In genomic region chr8:95434233-95434632, GRCm38 (mm10) we compare ENCODE assay signal across 8 mouse cellular contexts. TPM values are rescaled to one million over a fixed set of nuclear protein-coding genes. Genes with fewer than 3 reads are reported as not detected.
DNase-seq lines count a peak whose midpoint lies in the region; ATAC-seq and TF ChIP-seq lines count a peak whose summit lies in the region.

No protein-coding gene starts in this region.

- H3K4me3 ChIP-seq in embryonic fibroblast, embryonic 13.5 days (ENCODE audit: insufficient read depth, low read length): peak overlapping the region; percentile 86
- peak overlapping the region; percentile 94 for H3K4me3 ChIP-seq in intestine, embryonic 16.5 days (ENCODE audit: low read length)
- H3K4me3 ChIP-seq in liver, embryonic 16.5 days (ENCODE audit: low read depth, low read length): peak overlapping the region; percentile 96
- H3K4me3 ChIP-seq in stomach, embryonic 16.5 days (replicated peaks; ENCODE audit: low read length): peak overlapping the region; percentile 97

- peaks cover 8% of the 10 kb centered on the region for H3K4me1 ChIP-seq in embryonic fibroblast, embryonic 13.5 days (ENCODE audit: control insufficient read depth, insufficient read depth, low read length)
- peaks cover 33% of the 10 kb centered on the region for H3K4me1 ChIP-seq in intestine, embryonic 16.5 days (ENCODE audit: control insufficient read depth, insufficient read depth, low read length)
- peaks cover 20% of the 10 kb centered on the region for H3K4me1 ChIP-seq in liver, embryonic 16.5 days (ENCODE audit: control insufficient read depth, low read depth, low read length)
- H3K4me1 ChIP-seq in stomach, embryonic 16.5 days (ENCODE audit: control insufficient read depth, insufficient read depth, low read length): peaks cover 35% of the 10 kb centered on the region

- H3K9me3 ChIP-seq in intestine, embryonic 16.5 days (ENCODE audit: control insufficient read depth, low read length): no peaks in the 10 kb centered on the region
- no peaks in the 10 kb centered on the region for H3K9me3 ChIP-seq in liver, embryonic 16.5 days (replicated peaks; ENCODE audit: control insufficient read depth, low read length)
- H3K9me3 ChIP-seq in stomach, embryonic 16.5 days (replicated peaks; ENCODE audit: control insufficient read depth, low read length): no peaks in the 10 kb centered on the region

- no peaks in the 10 kb centered on the region for H3K36me3 ChIP-seq in intestine, embryonic 16.5 days (ENCODE audit: control insufficient read depth, insufficient read depth, low read length)
- no peaks in the 10 kb centered on the region for H3K36me3 ChIP-seq in liver, embryonic 16.5 days (ENCODE audit: control insufficient read depth, insufficient read depth)
- no peaks in the 10 kb centered on the region for H3K36me3 ChIP-seq in stomach, embryonic 16.5 days (ENCODE audit: control insufficient read depth, insufficient read depth, low read length)

- peak overlapping the region; percentile 85 for H3K9ac ChIP-seq in intestine, embryonic 16.5 days (ENCODE audit: low read depth, low read length)
- H3K9ac ChIP-seq in liver, embryonic 16.5 days (ENCODE audit: low read depth, low read length): peak overlapping the region; percentile 88
- peak overlapping the region; percentile 97 for H3K9ac ChIP-seq in stomach, embryonic 16.5 days (ENCODE audit: low read length)

- TF ChIP-seq POLR2A in embryonic fibroblast, embryonic 13.5 days (IDR thresholded peaks at IDR 0.05; ENCODE audit: low read depth, low read length): no peak

- DNase-seq in kidney, adult 8-10 months: peak; percentile 43
- no peak for DNase-seq in kidney, adult 11 months
- peak; percentile 57 for DNase-seq in MN1 (ENCODE audit: low spot score)

- ATAC-seq in intestine, embryonic 16.5 days: no peak; the same call in 1 of the 2 replicates
- ATAC-seq in liver, embryonic 16.5 days (ENCODE audit: low read depth): peak; percentile 35
- peak; percentile 20 for ATAC-seq in stomach, embryonic 16.5 days (ENCODE audit: insufficient read depth, low FRiP score)
- ATAC-seq in activated CD4-positive, CD25-positive, alpha-beta regulatory T cell, adult 4 months: no peak

- TF ChIP-seq CTCF in embryonic fibroblast, embryonic 13.5 days (IDR thresholded peaks at IDR 0.05; ENCODE audit: borderline replicate concordance, insufficient read depth, low read length): no peak

- H3K4me2 ChIP-seq in intestine, embryonic 16.5 days (ENCODE audit: low read depth, low read length): peak overlapping the region; percentile 79
- peak overlapping the region; percentile 74 for H3K4me2 ChIP-seq in liver, embryonic 16.5 days (ENCODE audit: low read depth, low read length)
- H3K4me2 ChIP-seq in stomach, embryonic 16.5 days (ENCODE audit: low read depth, low read length): peak overlapping the region; percentile 77

- under 1% methylated on average over 25 of the region's 25 CpGs for WGBS in intestine, embryonic 16.5 days
- under 1% methylated on average over 25 of the region's 25 CpGs for WGBS in liver, embryonic 16.5 days (ENCODE audit: insufficient replicate concordance)
- WGBS in stomach, embryonic 16.5 days: under 1% methylated on average over 25 of the region's 25 CpGs

- H3K27me3 ChIP-seq in intestine, embryonic 16.5 days (replicated peaks; ENCODE audit: control insufficient read depth, insufficient read depth, low read length): no peaks in the 10 kb centered on the region
- H3K27me3 ChIP-seq in liver, embryonic 16.5 days (ENCODE audit: control insufficient read depth, insufficient read depth, low read depth, low read length): no peaks in the 10 kb centered on the region
- no peaks in the 10 kb centered on the region for H3K27me3 ChIP-seq in stomach, embryonic 16.5 days (ENCODE audit: control insufficient read depth, insufficient read depth, low read length)

- H3K27ac ChIP-seq in embryonic fibroblast, embryonic 13.5 days (ENCODE audit: insufficient read depth, low read length): peak overlapping the region; percentile 54; the same call in 1 of the 2 replicates
- H3K27ac ChIP-seq in intestine, embryonic 16.5 days (ENCODE audit: low read length): peak overlapping the region; percentile 90
- peak overlapping the region; percentile 90 for H3K27ac ChIP-seq in liver, embryonic 16.5 days (ENCODE audit: low read length)
- peak overlapping the region; percentile 94 for H3K27ac ChIP-seq in stomach, embryonic 16.5 days (ENCODE audit: low read length)

RNA-seq across cellular contexts. Expression of gene Cfap20, which starts 0.4 kb away (rescaled TPM):
- 55.4 and 68.2 TPM in 2 replicates for polyA plus RNA-seq in embryonic fibroblast, embryonic 13.5 days (2011; ENCODE audit: insufficient read length, low read depth, missing spikeins)
- 100 and 113 TPM in 2 replicates for polyA plus RNA-seq in intestine, embryonic 16.5 days (2015; fragmentation: Nextera tagmentation; extraction: Ambion mirVana)
- 27.7 and 27.8 TPM in 2 replicates for polyA plus RNA-seq in liver, embryonic 16.5 days (2015; fragmentation: Nextera tagmentation; extraction: Ambion mirVana)
- 123 and 134 TPM in 2 replicates for polyA plus RNA-seq in stomach, embryonic 16.5 days (2015; fragmentation: Nextera tagmentation; extraction: Ambion mirVana)
- polyA plus RNA-seq in activated CD4-positive, CD25-positive, alpha-beta regulatory T cell, adult 4 months (2017; shearing (Covaris generic)): 10 to 100 TPM; 65.2 to 66.9 TPM

RNA-seq across cellular contexts. Expression of gene Csnk2a2, which starts 55.6 kb away (rescaled TPM):
- polyA plus RNA-seq in embryonic fibroblast, embryonic 13.5 days (2011; ENCODE audit: insufficient read length, low read depth, missing spikeins): 119 and 120 TPM in 2 replicates
- polyA plus RNA-seq in intestine, embryonic 16.5 days (2015; fragmentation: Nextera tagmentation; extraction: Ambion mirVana): 5.1 and 5.5 TPM in 2 replicates
- polyA plus RNA-seq in liver, embryonic 16.5 days (2015; fragmentation: Nextera tagmentation; extraction: Ambion mirVana): 2.7 and 3.1 TPM in 2 replicates
- polyA plus RNA-seq in stomach, embryonic 16.5 days (2015; fragmentation: Nextera tagmentation; extraction: Ambion mirVana): 6.8 and 7.6 TPM in 2 replicates
- polyA plus RNA-seq in activated CD4-positive, CD25-positive, alpha-beta regulatory T cell, adult 4 months (2017; shearing (Covaris generic)): 10 to 100 TPM; 13.9 to 14.2 TPM

Comparison
In these comparisons a context has a peak if more than half of its experiments do, and no peak if none do; other contexts are left out.
1. ATAC-seq: peak in liver, embryonic 16.5 days (single experiment) and stomach, embryonic 16.5 days (single experiment); none in intestine, embryonic 16.5 days (single experiment) and activated CD4-positive, CD25-positive, alpha-beta regulatory T cell, adult 4 months (single experiment).
2. Peak in every context shown above with its lines, with median percentiles within 50 percentile points of each other: H3K27ac ChIP-seq, H3K4me3 ChIP-seq, H3K4me2 ChIP-seq and H3K9ac ChIP-seq.